Mouse (Mus musculus): ENCODE results near the gene Ctnna2.

DNA sequence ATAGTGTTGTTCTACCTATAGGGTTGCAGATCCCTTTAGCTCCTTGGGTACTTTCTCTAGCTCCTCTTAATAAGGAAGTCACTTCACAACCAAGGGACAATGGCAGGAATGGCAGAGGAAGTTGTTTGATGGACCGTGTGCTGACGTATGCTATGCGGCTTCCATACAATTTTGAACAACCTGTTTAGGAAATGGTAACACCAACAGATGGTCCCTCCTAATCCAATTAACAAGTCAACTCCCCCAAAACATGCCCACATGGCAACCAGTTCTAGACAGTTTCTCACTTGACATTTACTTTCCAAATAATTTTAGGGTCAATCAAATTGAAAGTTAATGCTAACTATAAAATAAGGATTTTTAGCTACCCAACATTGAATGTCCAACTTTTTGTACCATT is 176.9 kb downstream of the Ctnna2 start:
- TF ChIP-seq CTCF (IDR thresholded peaks at IDR 0.05; ENCODE audit: low read depth, low read length): no peak
- TF ChIP-seq POLR2A (IDR thresholded peaks at IDR 0.05; ENCODE audit: extremely low read depth, insufficient read depth, low read length): no peak
